Mouse (Mus musculus) layer of hippocampus, adult 11-12 months (tissue): ENCODE measurements at regions not wholly inside any gene's neighbourhood (a gene's known extent, or its start where the extent isn't known, plus 50 kb on each side); places are given as distances from the start of the nearest gene placed in this dataset.

Experiments
- DNase-seq: peaks from one replicate; pipeline ENCODE4 v3.0.0; 2022; ENCODE audit warnings: low spot score

GRCm38 (mm10) chr12:12508487-12509125 lies 246.7 kb downstream of the Fam49a start:
- DNase-seq: no peak

- DNase-seq: no peak
These were observed 244.7 kb downstream of the Fam49a start for GRCm38 (mm10) chr12:12506671-12507070.

- no peak for DNase-seq
These were observed 243.7 kb downstream of the Fam49a start for GRCm38 (mm10) chr12:12505590-12505989.

GRCm38 (mm10) chr12:12499903-12500302 lies 238.0 kb downstream of the Fam49a start:
- no peak for DNase-seq

- no peak for DNase-seq
These were observed 236.7 kb downstream of the Fam49a start for GRCm38 (mm10) chr12:12498621-12499020.

GRCm38 (mm10) chr12:12497277-12497841 lies 235.4 kb downstream of the Fam49a start:
- DNase-seq: no peak

GRCm38 (mm10) chr12:12496593-12497141 lies 234.7 kb downstream of the Fam49a start:
- peak; percentile 12 for DNase-seq

GRCm38 (mm10) chr12:12490173-12490572 lies 228.2 kb downstream of the Fam49a start:
- DNase-seq: no peak

- no peak for DNase-seq
These were observed 226.2 kb downstream of the Fam49a start for GRCm38 (mm10) chr12:12488090-12488489.

- no peak for DNase-seq
These were observed 224.9 kb downstream of the Fam49a start for GRCm38 (mm10) chr12:12486656-12487356.

- DNase-seq: no peak
These were observed 223.2 kb downstream of the Fam49a start for GRCm38 (mm10) chr12:12484921-12485680.

GRCm38 (mm10) chr12:12480451-12480850 lies 218.5 kb downstream of the Fam49a start:
- no peak for DNase-seq

- DNase-seq: no peak
These were observed 190.1 kb downstream of the Fam49a start for GRCm38 (mm10) chr12:12452086-12452485.

- DNase-seq: no peak
These were observed 184.8 kb downstream of the Fam49a start for GRCm38 (mm10) chr12:12446768-12447167.

GRCm38 (mm10) chr12:12446281-12446680 lies 184.3 kb downstream of the Fam49a start:
- no peak for DNase-seq

- no peak for DNase-seq
These were observed 180.9 kb downstream of the Fam49a start for GRCm38 (mm10) chr12:12442872-12443271.

- no peak for DNase-seq
These were observed 174.4 kb downstream of the Fam49a start for GRCm38 (mm10) chr12:12436379-12436778.

- DNase-seq: no peak
These were observed 170.7 kb downstream of the Fam49a start for GRCm38 (mm10) chr12:12432597-12432996.
